Mouse (Mus musculus): ENCODE measurements around the gene Gm21119.
"Not testable (repeated sequence)": the region's sequence is repeated elsewhere in the genome, so short reads cannot be mapped to it uniquely, and the experiment has no call there.

The Gm21119 gene

GRCm38 (mm10) chr8:20614619-20615018 is at the start of gene Gm21119:
Gene Gm21119, plus strand, starts transcription at chr8:20614919.
- not testable (repeated sequence) for DNase-seq

DNA sequence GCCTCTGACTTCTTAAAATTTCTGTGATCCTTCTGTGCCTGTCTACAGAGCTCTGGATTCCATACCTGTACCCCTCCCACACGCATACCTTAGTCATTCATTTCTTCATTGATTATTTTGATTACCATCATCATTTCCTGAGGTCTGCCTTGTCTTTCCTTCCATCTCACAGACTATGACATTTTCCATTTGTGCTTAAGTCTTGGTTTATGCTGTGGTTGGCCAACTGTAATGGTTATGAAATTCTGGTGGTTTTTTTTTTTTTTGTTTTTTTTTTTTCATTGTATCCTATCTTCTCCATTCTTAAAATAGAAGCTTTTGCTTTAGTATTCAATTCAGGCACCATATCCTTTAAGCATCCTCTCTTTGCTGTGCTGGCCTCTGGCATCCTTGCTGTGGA is 48.0 kb upstream of the Gm21119 start:
- not testable (repeated sequence) for DNase-seq

GRCm38 (mm10) chr8:20581081-20581480 is 33.6 kb upstream of the Gm21119 start:
- not testable (repeated sequence) for DNase-seq

DNA sequence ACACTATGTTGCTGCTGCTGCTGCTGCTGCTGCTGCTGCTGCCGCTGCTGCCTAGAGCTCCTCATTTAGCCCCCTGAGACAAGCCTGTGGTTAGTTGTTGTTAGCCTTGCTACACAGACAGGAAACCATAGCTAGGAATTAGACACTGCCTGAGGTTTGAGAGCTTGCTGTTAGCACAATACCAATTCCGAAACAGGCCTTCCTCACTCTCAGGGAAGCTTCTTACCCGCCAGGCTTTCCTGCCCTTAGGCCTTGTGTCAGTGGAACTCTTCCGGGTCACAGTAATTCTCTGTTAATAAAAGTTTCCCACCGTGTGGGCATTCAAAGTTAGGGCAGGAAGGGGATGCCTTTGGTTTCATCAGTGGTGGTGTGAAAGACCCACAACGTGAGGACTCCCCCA is 31.9 kb upstream of the Gm21119 start:
- DNase-seq, result not testable (repeated sequence)

DNA sequence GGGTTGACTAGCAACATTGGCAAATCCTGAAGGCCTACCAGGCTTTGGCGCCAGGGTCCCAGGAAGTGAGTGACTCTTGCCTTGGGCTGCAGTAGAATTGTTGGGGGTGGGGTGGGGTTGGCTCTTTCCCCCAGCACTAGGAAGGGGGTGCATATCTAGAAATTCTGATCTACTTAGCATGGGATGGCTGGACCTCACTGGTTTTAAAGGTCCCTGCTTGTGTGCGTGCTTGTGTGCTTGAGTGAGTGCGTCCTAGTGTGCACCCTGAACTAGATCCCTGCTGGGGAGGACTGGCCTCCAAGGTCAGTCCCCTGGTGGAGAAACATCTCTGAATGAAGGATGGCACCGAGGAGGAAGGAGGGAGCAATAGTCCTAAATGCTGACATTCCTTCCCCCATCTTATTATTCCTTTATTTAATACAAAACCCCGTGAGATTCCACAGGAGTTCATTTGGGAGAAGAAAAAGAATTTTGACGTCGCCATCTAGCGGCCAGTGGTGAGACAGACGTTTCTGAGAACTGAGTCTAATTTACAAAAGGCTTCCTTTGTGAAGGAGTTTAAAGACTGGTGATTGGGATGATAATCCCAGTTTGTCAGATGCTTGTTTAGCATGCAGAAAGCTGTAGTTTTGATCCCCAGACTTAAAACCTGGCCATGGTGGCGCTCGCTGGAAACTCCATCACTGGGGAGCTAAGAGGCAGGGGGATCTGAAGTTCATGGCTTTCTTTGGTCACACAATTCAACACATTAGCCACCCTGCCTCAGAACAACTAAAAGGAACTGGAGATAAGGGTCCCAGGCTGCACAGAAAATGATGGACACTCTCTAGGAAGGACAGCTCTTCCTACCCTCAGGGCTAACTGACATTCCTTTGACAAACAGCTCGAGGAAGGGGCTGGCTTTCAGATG is 26.2 kb upstream of the Gm21119 start:
- DNase-seq, result not testable (repeated sequence)

GRCm38 (mm10) chr8:20589178-20589539 is 25.6 kb upstream of the Gm21119 start:
- DNase-seq, result peak; percentile 8 to 23

DNA sequence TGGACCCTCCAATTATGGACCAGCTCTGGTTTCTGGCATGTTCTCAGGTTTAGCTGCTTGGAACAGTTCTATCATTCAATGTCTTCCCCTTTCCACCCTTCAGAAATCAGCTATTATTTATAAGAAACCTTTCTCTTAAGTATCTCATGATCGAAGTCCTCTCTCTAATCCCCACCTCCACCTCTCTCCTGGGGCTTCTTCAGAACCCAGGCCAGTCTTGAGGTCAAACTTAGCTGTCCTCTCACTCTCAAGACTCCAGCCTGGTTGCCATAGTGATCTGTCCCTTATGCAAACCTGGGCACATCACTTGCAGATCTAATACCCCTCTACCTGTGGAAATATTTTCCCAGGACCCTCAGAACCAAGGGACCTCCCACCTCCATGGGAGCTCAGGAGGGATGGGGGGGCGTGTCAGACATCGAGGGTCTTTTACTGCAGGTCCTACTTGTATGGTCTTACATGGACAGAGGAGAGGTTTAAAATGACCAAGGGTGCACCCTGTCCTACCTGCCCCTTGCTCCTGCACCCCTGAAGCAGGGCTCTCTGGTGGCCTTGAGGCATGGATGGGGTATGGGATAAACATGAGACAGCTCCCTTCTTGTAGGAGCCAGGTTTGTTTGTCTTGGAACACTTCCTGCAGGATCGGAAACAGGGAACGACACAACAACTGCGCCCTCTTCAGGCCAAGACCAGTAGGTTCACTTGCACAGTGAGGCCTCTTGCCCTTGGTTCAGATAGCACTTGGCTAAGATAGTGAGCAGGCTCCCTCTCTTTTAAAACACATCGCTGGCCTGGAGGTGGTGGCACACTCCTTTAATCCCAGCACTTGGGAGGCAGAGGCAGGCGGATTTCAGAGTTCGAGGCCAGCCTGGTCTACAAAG is 24.4 kb upstream of the Gm21119 start:
- peak; percentile 7 to 32 for DNase-seq

- not testable (repeated sequence) for DNase-seq
These were observed 23.7 kb upstream of the Gm21119 start for GRCm38 (mm10) chr8:20591002-20591401.

DNA sequence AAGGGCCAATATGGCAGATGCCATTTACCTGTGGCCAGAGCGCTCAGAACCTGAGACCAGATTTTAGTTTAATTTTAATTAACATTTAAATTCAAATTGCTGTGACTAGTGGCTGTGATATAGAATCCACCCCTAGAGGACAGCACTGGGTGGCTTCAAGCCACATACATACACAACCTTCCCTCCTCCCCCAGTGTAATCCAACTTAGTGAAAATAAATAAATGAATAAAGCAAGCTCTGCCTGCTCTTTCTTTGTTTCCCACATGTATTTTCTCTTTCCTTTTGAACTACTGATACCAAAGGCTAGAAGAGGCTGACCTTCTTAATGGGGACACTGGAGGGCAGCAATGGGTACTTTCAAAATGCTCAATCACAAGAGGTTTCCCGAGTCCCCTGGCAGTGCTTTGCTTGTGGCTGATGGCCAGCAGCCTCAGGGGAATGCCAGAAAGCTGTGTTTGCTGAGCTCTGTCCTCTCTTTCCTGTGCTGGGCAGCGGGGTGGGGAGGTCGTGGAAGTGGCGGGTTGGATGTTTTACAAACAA is 21.9 kb upstream of the Gm21119 start:
- not testable (repeated sequence) for DNase-seq

DNA sequence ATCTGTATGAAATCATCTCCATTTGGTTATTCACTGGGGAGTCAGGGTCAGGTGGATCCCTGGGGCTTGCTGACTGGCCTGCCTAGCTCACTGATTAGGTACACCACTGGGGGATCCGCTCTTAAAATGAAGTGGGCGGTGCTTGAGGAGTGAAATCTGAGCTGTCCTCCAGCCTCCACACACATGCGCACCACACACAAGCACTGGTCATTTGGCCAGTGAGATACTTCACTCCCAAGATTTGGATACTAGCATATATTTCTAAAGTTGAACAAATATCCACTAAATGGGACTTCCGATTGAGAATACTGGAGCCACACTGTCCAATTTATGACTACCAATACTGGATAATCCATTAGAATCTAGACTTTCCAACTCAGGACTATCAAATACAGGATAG is 20.9 kb upstream of the Gm21119 start:
- peak; percentile 24 to 32 for DNase-seq

GRCm38 (mm10) chr8:20596081-20596841 is 18.5 kb upstream of the Gm21119 start:
- not testable (repeated sequence) for DNase-seq

DNA sequence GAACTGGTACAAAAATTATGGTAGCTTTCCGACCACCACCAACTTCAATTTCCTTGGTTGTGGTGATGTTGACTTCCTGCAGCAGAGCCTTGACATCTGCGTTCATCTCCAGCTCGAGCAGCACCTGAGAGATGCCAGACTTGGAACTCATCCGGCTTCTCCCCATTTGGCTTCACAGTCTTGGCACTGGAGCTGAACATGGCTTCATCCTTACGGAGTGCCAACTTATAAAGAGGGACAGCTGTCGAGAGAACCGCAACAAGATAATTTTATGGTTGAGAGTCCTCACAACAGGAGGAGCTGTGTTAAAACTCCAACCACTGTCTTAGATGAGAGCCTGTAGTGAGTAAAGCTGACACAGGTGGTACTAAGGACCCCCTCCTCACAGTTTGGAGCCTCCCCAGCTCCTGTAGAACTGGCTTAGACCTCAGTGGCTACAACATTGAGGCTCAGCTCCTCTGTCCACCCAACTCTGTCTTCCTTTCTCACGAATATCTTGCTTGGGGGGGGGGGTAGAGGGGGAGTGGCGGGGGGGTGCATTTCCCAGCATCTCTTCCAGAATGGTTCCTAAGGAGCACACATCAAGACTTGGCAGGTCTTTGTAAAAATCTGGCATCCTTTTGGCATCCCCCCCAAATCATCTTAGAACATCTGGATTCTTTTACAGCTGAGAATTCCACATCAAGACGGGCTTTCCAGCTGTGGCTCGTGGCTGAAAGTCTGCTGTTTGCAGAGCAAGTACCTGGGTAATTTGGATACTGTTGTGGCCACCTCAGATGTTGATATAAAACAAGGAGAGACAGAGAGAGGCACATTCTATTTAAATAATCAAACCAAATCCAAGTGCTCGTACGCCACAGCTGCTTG is 17.6 kb upstream of the Gm21119 start:
- peak; percentile 46 for DNase-seq

GRCm38 (mm10) chr8:20598300-20599170 is 16.2 kb upstream of the Gm21119 start:
- DNase-seq, result not testable (repeated sequence)

GRCm38 (mm10) chr8:20599350-20599749 is 15.4 kb upstream of the Gm21119 start:
- not testable (repeated sequence) for DNase-seq

DNA sequence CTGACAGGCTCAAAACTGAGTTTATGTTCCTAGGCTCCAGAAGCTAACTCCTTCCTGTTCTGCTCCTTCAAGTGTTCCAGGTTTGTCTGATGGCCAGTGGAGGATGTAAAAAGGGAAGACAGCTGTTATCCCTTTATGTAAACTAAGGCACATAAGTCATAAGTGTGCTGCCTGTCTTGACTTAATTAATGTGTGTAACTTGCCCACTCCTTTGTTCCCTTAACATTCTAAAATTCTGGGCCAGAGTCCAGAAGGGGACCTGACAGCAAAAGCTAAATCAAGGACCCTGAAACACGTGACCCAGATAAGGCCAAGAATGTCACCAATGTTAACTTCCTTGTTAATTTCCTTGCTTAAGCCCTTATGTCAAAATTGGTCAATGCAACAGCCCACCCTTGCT is 3.9 kb upstream of the Gm21119 start:
- DNase-seq, result not testable (repeated sequence)

DNA sequence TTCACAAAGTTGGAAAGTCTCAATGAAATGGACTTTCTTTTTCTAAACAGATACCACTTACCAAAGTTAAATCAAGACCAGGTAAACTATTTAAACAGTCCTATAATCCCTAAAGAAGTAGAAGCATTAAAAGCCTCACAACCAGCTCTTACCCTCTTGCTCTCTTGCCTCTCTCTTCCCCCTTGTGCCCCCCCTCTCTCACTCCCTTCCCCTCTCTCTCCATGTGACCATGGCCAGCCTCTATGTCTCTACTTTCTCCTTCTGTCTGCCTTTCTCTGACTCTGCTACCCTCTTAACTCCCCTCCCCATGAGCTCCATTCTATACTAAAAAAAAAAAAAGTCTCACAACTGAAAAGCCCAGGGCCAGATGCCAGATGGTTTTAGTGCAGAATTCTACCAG is 2.0 kb upstream of the Gm21119 start:
- not testable (repeated sequence) for DNase-seq

GRCm38 (mm10) chr8:20630766-20631165 is 16.0 kb downstream of the Gm21119 start:
- DNase-seq, result not testable (repeated sequence)

DNA sequence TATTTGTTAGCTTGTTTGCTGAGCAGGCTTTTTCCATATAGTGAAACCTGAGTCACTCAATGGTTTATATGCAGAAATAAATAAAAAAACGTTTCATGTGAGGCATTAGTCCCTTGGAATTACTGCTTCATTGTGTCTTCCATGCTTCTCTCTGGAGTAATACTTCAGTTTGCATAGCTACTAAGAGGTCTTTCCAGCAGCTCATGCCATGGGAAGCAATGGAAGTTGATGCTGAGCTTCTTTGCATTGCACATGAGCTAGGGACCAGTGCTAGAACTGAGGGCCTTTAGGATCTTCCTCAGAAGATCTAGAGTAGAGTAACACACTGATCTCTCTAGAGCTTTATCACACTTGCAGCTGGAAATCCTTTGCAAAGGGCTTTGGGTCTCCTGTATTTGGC is 23.2 kb downstream of the Gm21119 start:
- not testable (repeated sequence) for DNase-seq

- peak in 1 of 2 experiments; percentile 3 for DNase-seq
These were observed 28.8 kb downstream of the Gm21119 start for GRCm38 (mm10) chr8:20643536-20643935.

DNA sequence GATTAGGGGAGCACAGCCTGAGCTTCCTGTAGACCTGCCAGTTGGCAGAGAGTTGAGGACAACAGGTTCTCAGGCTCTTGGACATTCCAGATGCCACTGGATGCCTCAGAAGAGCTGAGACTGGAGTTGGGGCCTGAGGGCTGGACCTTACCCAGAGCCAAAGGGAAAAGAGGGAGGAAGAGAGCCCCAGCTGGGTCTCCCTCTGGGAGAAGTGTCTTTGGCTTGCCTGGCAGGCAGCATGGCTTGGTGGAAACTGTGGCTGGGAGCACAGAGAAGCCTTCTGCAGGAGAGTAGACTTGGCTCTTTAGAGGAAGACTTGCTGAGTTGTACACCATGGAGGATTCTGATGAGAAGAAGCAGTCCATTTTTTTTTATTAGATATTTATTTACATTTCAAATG is 38.3 kb downstream of the Gm21119 start:
- peak; percentile 4 to 6 for DNase-seq

Measured in cerebellum, postnatal 36 days (tissue).